Mouse (Mus musculus) adrenal gland, postnatal 4 days (tissue): ENCODE results near the gene Ext2. TPM values are rescaled to one million over a fixed set of nuclear protein-coding genes. Genes with fewer than 3 reads are reported as not detected.

Source experiments
- DNase-seq, 2 experiments: peaks; one replicate each; pipeline ENCODE4 v3.0.0; 2021 to 2022; ENCODE audit warnings: low spot score in 2 of 2, mixed read lengths in 2 of 2
- total RNA-seq, 2 experiments: library from RNA; stranded (reverse); gene quantifications; 2 replicates each; pipeline ENCODE4 v1.2.3; 2021

Ext2 gene
- total RNA-seq, 2 experiments from 2014 or later = 108 to 118 TPM

- DNase-seq = no peak
Observed at GRCm38 (mm10) chr2:93744346-93745229, 77.8 kb downstream of the Ext2 start.

GRCm38 (mm10) chr2:93741700-93742099, 80.7 kb downstream of the Ext2 start:
- DNase-seq = no peak

GRCm38 (mm10) chr2:93739044-93739569, 83.3 kb downstream of the Ext2 start:
- no peak for DNase-seq

GRCm38 (mm10) chr2:93737146-93737545, 85.2 kb downstream of the Ext2 start:
- DNase-seq = no peak

- no peak for DNase-seq
Observed at GRCm38 (mm10) chr2:93732658-93733057, 89.7 kb downstream of the Ext2 start.

- DNase-seq = no peak
Observed at GRCm38 (mm10) chr2:93729585-93729984, 92.8 kb downstream of the Ext2 start.

GRCm38 (mm10) chr2:93723138-93723744, 99.1 kb downstream of the Ext2 start:
- no peak for DNase-seq

GRCm38 (mm10) chr2:93720956-93721355, 101.4 kb downstream of the Ext2 start:
- no peak for DNase-seq

- no peak for DNase-seq
Observed at GRCm38 (mm10) chr2:93719792-93720675, 102.3 kb downstream of the Ext2 start.

GRCm38 (mm10) chr2:93713267-93713666, 109.1 kb downstream of the Ext2 start:
- no peak for DNase-seq

- DNase-seq = no peak
Observed at GRCm38 (mm10) chr2:93711460-93711859, 110.9 kb downstream of the Ext2 start.

- no peak for DNase-seq
Observed at GRCm38 (mm10) chr2:93709696-93710095, 112.7 kb downstream of the Ext2 start.

GRCm38 (mm10) chr2:93709241-93709640, 113.1 kb downstream of the Ext2 start:
- no peak for DNase-seq

GRCm38 (mm10) chr2:93706825-93707224, 115.5 kb downstream of the Ext2 start:
- DNase-seq = no peak

GRCm38 (mm10) chr2:93706407-93706806, 116.0 kb downstream of the Ext2 start:
- DNase-seq = no peak

GRCm38 (mm10) chr2:93704195-93704594, 118.2 kb downstream of the Ext2 start:
- no peak for DNase-seq

GRCm38 (mm10) chr2:93702936-93703926, 119.1 kb downstream of the Ext2 start:
- DNase-seq = no peak

GRCm38 (mm10) chr2:93699346-93699745, 123.0 kb downstream of the Ext2 start:
- DNase-seq = no peak

- no peak for DNase-seq
Observed at GRCm38 (mm10) chr2:93696181-93696641, 126.2 kb downstream of the Ext2 start.

GRCm38 (mm10) chr2:93693101-93693500, 129.3 kb downstream of the Ext2 start:
- DNase-seq = no peak
